Mouse (Mus musculus) liver, embryonic 14.5 days (tissue): ENCODE measurements around the gene Zfp101.

Experiments used
- CTCF ChIP-seq: IDR thresholded peaks from 2 replicates; pipeline ENCODE4 v1.5.1; 2016; ENCODE audit warnings: antibody characterized with exemption, low read depth, control low read depth
- EP300 ChIP-seq: IDR thresholded peaks from 2 replicates; pipeline ENCODE4 v1.6.1; 2016; ENCODE audit warnings: antibody characterized with exemption, low read depth

DNA sequence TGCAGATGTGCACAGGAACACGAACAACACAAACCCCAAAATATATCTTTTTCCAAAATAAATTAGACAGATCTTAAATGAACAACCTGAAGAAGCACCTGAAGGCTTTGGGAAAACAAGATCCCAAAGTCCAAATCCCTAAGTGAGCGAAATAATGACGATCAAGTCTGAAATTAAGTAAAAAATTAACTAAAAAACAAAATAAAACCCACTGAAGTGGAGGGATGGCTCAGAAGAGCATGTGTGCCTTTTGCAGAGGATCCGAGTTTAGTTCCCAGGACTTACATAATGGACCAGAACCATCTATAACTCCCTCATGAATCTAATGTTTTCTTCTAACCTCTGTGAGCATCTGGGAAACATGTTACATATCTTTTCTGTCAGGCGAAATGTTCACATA is 2.2 kb downstream of the Zfp101 start:
- TF ChIP-seq CTCF (no peak), EP300 (no peak)
